Mouse (Mus musculus) kidney, embryonic 16.5 days (tissue): ENCODE measurements at regions not wholly inside any gene's neighbourhood (a gene's known extent, or its start where the extent isn't known, plus 50 kb on each side); places are given as distances from the start of the nearest gene placed in this dataset.

Source experiments
- ATAC-seq: fragments of 200-750 bp; cut with Nextera tagmentation; 2 replicates; pipeline ENCODE4 v1.8.0; 2017; ENCODE audit warnings: moderate TSS enrichment; ENCODE audit not compliant: low FRiP score, low TSS enrichment
- H3K27ac ChIP-seq: fragments of 300-500 bp; sonication (generic); 2 replicates; pipeline ENCODE4 v1.5.1; 2014; ENCODE audit warnings: low read length
- H3K27me3 ChIP-seq: fragments of 300-500 bp; sonication (generic); 2 replicates; pipeline ENCODE4 v1.6.1; 2014; ENCODE audit warnings: low read length, control low read depth, mixed read lengths; ENCODE audit not compliant: insufficient read depth
- H3K36me3 ChIP-seq: fragments of 300-500 bp; sonication (generic); 2 replicates; pipeline ENCODE4 v1.6.1; 2014; ENCODE audit warnings: low read length, control low read depth, mixed read lengths; ENCODE audit not compliant: insufficient read depth
- H3K4me1 ChIP-seq: fragments of 300-500 bp; sonication (generic); 2 replicates; pipeline ENCODE4 v1.6.1; 2014; ENCODE audit warnings: low read length, control low read depth, mixed read lengths; ENCODE audit not compliant: insufficient read depth
- H3K4me2 ChIP-seq: fragments of 300-500 bp; sonication (generic); replicated peaks from 2 replicates; pipeline ENCODE4 v1.6.1; 2014; ENCODE audit warnings: low read depth, low read length
- H3K4me3 ChIP-seq: fragments of 300-500 bp; sonication (generic); 2 replicates; pipeline ENCODE4 v1.5.1; 2014; ENCODE audit warnings: mild to moderate bottlenecking, low read length
- H3K9ac ChIP-seq: fragments of 300-500 bp; sonication (generic); replicated peaks from 2 replicates; pipeline ENCODE4 v1.6.1; 2014; ENCODE audit warnings: low read length
- H3K9me3 ChIP-seq: fragments of 300-500 bp; sonication (generic); 2 replicates; pipeline ENCODE4 v1.6.1; 2016; ENCODE audit warnings: low read length, control low read depth
- WGBS: fragments of 180-500 bp; shearing (Covaris S2); extraction: QIAGEN DNeasy Blood & Tissue Kit; methylation state at CpG from one replicate; pipeline ENCODE4 v1.1.7; 2014; 5-methylcytosine and 5-hydroxymethylcytosine counted together

- H3K9ac ChIP-seq = no peak overlapping the region
- WGBS = 81% methylated on average over 2 of the region's 2 CpGs
- no peaks in the 10 kb centered on the region for H3K9me3 ChIP-seq
- no peaks in the 10 kb centered on the region for H3K36me3 ChIP-seq
- no peaks in the 10 kb centered on the region for H3K4me1 ChIP-seq
- H3K4me3 ChIP-seq = no peak overlapping the region
- H3K27me3 ChIP-seq = no peaks in the 10 kb centered on the region
- no peak for ATAC-seq
- no peak overlapping the region for H3K4me2 ChIP-seq
- H3K27ac ChIP-seq = no peak overlapping the region
These were observed 538.4 kb upstream of the Lsamp start for GRCm38 (mm10) chr16:39445740-39446139.

GRCm38 (mm10) chr16:39453400-39454138 is 530.6 kb upstream of the Lsamp start:
- WGBS = 67% methylated on average over 5 of the region's 5 CpGs
- ATAC-seq = no peak
- Histone ChIP-seq H3K9ac (no peak overlapping the region), H3K4me1 (no peaks in the 10 kb centered on the region), H3K4me3 (no peak overlapping the region), H3K36me3 (no peaks in the 10 kb centered on the region), H3K27me3 (no peaks in the 10 kb centered on the region), H3K4me2 (no peak overlapping the region), H3K9me3 (no peaks in the 10 kb centered on the region), H3K27ac (no peak overlapping the region)
